Mouse (Mus musculus): Measurements from ENCODE around the gene Ubn2. TPM values are rescaled to one million over a fixed set of nuclear protein-coding genes. Genes with fewer than 3 reads are reported as not detected.
A peak's percentile ranks its signal among the peaks of the same experiment; 100 is the strongest.

The Ubn2 gene
- total and polyA plus RNA-seq, 3 experiments, result 12.1 to 39.4 (median 16.0) TPM

DNA sequence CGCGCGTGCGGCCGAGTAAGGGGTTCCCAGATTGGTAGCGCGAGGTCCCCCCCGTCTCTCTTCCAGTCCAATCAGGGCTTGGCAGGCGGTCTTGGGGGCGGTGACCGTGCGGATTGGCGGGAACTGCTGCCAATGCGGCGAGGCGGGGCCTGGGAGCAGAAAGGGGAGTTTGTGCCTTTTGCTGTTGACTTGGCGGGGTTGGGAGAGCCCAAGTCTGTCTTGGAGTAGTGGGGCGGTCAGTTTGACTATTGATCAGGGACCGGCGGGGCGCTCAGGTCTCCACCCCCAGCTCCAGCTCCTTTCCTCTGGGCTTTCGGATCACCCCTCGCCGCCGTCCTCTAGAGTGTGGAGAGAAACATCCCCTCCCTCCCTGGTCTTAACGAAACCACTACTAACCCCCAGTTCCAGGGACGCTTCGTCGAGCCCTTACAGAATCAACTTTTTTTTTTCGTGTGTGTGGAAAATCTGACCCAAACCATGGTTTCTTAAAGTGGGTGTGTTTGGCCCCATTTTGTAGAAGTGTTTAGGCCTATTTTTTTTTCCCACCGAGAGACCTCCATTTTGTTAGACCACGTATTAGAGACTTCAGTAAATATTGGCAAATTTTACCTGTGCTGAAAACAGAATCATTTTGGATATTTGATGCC lies 118.4 kb downstream of the Ubn2 start (continued):
- no peak for TF ChIP-seq MEF2A (IDR thresholded peaks at IDR 0.05; ENCODE audit: extremely low read depth, insufficient replicate concordance, low read depth, low read length, poor library complexity, severe bottlenecking)
- peak; percentile 66 for TF ChIP-seq ZMIZ1 (IDR thresholded peaks at IDR 0.05; ENCODE audit: low read depth, low read length)
- peak; percentile 84; the same call in 1 of the 2 replicates for TF ChIP-seq E2F4 (IDR thresholded peaks at IDR 0.05; ENCODE audit: borderline replicate concordance, low read depth, low read length)

DNA sequence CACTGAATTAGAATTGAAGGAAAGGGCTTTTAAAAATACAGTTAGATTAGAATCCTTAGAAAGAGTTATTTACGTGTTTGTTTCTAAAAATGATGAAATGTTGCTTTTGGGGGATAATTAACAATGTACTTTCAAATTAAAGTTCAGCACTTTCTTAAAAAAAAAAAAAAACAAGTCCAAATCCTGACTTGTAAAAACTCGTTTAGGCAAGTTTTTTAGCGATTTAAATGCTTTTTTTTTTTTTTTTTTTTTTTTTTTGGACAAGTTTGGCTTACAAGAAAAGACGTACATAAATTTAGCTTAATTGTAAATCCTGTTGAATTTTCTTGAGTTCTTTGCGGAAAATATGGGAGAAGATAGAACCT lies 118.9 kb downstream of the Ubn2 start:
- peaks cover 32 to 40% of the 10 kb centered on the region in 2 experiments for H3K36me3 ChIP-seq (ENCODE audit: control insufficient read depth in 1 of 2, insufficient read depth in 2 of 2, low read length in 2 of 2)
- peak overlapping the region; percentile 76; the same call in 1 of the 2 replicates for H3K27ac ChIP-seq (ENCODE audit: control insufficient read depth, low read depth, low read length)
- no peaks in the 10 kb centered on the region for H3K27me3 ChIP-seq (ENCODE audit: control insufficient read depth in 1 of 2, insufficient read depth in 2 of 2, low read length in 2 of 2)
- peak overlapping the region; percentile 73 to 92 for H3K4me3 ChIP-seq (ENCODE audit: control insufficient read depth in 1 of 2, insufficient read depth in 1 of 2, low read depth in 2 of 2, low read length in 2 of 2)
- peaks cover 40% of the 10 kb centered on the region for H3K79me2 ChIP-seq (ENCODE audit: control insufficient read depth, insufficient read depth, low read length, poor library complexity)
- H3K9ac ChIP-seq (ENCODE audit: control insufficient read depth, low read depth, low read length, poor library complexity, severe bottlenecking), result peak overlapping the region; percentile 80
- no peaks in the 10 kb centered on the region for H3K9me3 ChIP-seq (replicated peaks; ENCODE audit: insufficient read depth, low read length)
- peaks cover 12 to 21% of the 10 kb centered on the region in 2 experiments for H3K4me1 ChIP-seq (ENCODE audit: control insufficient read depth in 1 of 2, insufficient read depth in 2 of 2, low read length in 2 of 2)
- TF ChIP-seq USF1 (IDR thresholded peaks at IDR 0.05; ENCODE audit: low read depth, low read length), result no peak
- peak; percentile 10; the same call in 1 of the 2 replicates for TF ChIP-seq MYC (IDR thresholded peaks at IDR 0.05; ENCODE audit: low read depth, low read length)
- peak; percentile 82; the same call in 1 of the 2 replicates for TF ChIP-seq CHD1 (IDR thresholded peaks at IDR 0.05; ENCODE audit: low read depth, low read length)
- no peak for DNase-seq (ENCODE audit: low read depth, low spot score)

Other genes with a start within 250 kb of the Ubn2 start
- gene D630045J12Rik, start 179.9 kb upstream of the Ubn2 start, total RNA-seq (2012; rRNA removed), result 2.2 and 2.5 TPM in 2 replicates
- gene D630045J12Rik, start 179.9 kb upstream of the Ubn2 start, polyA plus RNA-seq (2012; ENCODE audit: insufficient read depth in 1 of 2, insufficient read length in 2 of 2, low read depth in 1 of 2, low replicate concordance in 2 of 2, missing spikeins in 1 of 2), result 1 to 10 TPM in 1 of 2 experiments, not detected in 1; 6.2 TPM
- 1.8 and 2.0 TPM in 2 replicates for gene Zc3hav1l, start 134.7 kb upstream of the Ubn2 start, total RNA-seq (2012; rRNA removed)
- 1 to 10 TPM in 1 of 2 experiments, not detected in 1; 5.8 TPM for gene Zc3hav1l, start 134.7 kb upstream of the Ubn2 start, polyA plus RNA-seq (2012; ENCODE audit: insufficient read depth in 1 of 2, insufficient read length in 2 of 2, low read depth in 1 of 2, low replicate concordance in 2 of 2, missing spikeins in 1 of 2)
- 66.6 and 88.1 TPM in 2 replicates for gene Zc3hav1, start 79.3 kb upstream of the Ubn2 start, total RNA-seq (2012; rRNA removed)
- 10 to 100 TPM; 68.3 to 71.0 TPM for gene Zc3hav1, start 79.3 kb upstream of the Ubn2 start, polyA plus RNA-seq (2012; ENCODE audit: insufficient read depth in 1 of 2, insufficient read length in 2 of 2, low read depth in 1 of 2, low replicate concordance in 2 of 2, missing spikeins in 1 of 2)
- gene Ttc26, start 52.5 kb upstream of the Ubn2 start, total RNA-seq (2012; rRNA removed), result 1.3 and 1.4 TPM in 2 replicates
- gene Ttc26, start 52.5 kb upstream of the Ubn2 start, polyA plus RNA-seq (2012; ENCODE audit: insufficient read depth in 1 of 2, insufficient read length in 2 of 2, low read depth in 1 of 2, low replicate concordance in 2 of 2, missing spikeins in 1 of 2), result 1 to 10 TPM in 1 of 2 experiments, not detected in 1; 2.1 TPM
- 124 and 148 TPM in 2 replicates for gene Fmc1, start 99.6 kb downstream of the Ubn2 start, total RNA-seq (2012; rRNA removed)
- gene Fmc1, start 99.6 kb downstream of the Ubn2 start, polyA plus RNA-seq (2012; ENCODE audit: insufficient read depth in 1 of 2, insufficient read length in 2 of 2, low read depth in 1 of 2, low replicate concordance in 2 of 2, missing spikeins in 1 of 2), result 10 to 100 TPM in 1 of 2 experiments, not detected in 1; 86.1 TPM
- gene Luc7l2, start 117.4 kb downstream of the Ubn2 start, total RNA-seq (2012; rRNA removed), result 51.8 and 54.8 TPM in 2 replicates
- 100 to 1,000 TPM; 118 to 129 TPM for gene Luc7l2, start 117.4 kb downstream of the Ubn2 start, polyA plus RNA-seq (2012; ENCODE audit: insufficient read depth in 1 of 2, insufficient read length in 2 of 2, low read depth in 1 of 2, low replicate concordance in 2 of 2, missing spikeins in 1 of 2)
- 1.0 and 1.2 TPM in 2 replicates for gene Klrg2, start 203.3 kb downstream of the Ubn2 start, total RNA-seq (2012; rRNA removed)
- 1 to 10 TPM in 1 of 2 experiments, not detected in 1; 6.2 TPM for gene Klrg2, start 203.3 kb downstream of the Ubn2 start, polyA plus RNA-seq (2012; ENCODE audit: insufficient read depth in 1 of 2, insufficient read length in 2 of 2, low read depth in 1 of 2, low replicate concordance in 2 of 2, missing spikeins in 1 of 2)
- gene Clec2l, start 229.1 kb downstream of the Ubn2 start, total RNA-seq (2012; rRNA removed), result 5.3 and 6.0 TPM in 2 replicates
- 10 to 100 TPM in 1 of 2 experiments, not detected in 1; 10.4 TPM for gene Clec2l, start 229.1 kb downstream of the Ubn2 start, polyA plus RNA-seq (2012; ENCODE audit: insufficient read depth in 1 of 2, insufficient read length in 2 of 2, low read depth in 1 of 2, low replicate concordance in 2 of 2, missing spikeins in 1 of 2)

All from MEL (cell line).